Mouse (Mus musculus) E14TG2a.4 (cell line): Measurements from ENCODE around the gene Tlcd2.

Source experiments
- H3K27me3 ChIP-seq: 2 replicates; pipeline ENCODE4 v1.6.1; 2014; ENCODE audit warnings: low read length, control low read depth; ENCODE audit not compliant: insufficient read depth
- H3K36me3 ChIP-seq: 2 replicates; pipeline ENCODE4 v1.6.1; 2014; ENCODE audit warnings: low read length, control low read depth; ENCODE audit not compliant: insufficient read depth
- H3K4me1 ChIP-seq: replicated peaks from 2 replicates; pipeline ENCODE4 v1.6.1; 2014; ENCODE audit warnings: low read depth, low read length, control low read depth
- H3K4me3 ChIP-seq: replicated peaks from 2 replicates; pipeline ENCODE4 v1.5.1; 2014; ENCODE audit warnings: mild to moderate bottlenecking, low read length
- H3K9me3 ChIP-seq: 2 replicates; pipeline ENCODE4 v1.6.1; 2014; ENCODE audit warnings: low read length, control low read depth
- CTCF ChIP-seq: conservative IDR thresholded peaks from 2 replicates; pipeline ENCODE4 v1.5.1; 2014; ENCODE audit warnings: low read length
- NANOG ChIP-seq: IDR thresholded peaks from 2 replicates; pipeline ENCODE4 v1.6.1; 2014; ENCODE audit warnings: borderline replicate concordance, low read length, mixed read lengths
- POU5F1 ChIP-seq: IDR thresholded peaks from 2 replicates; pipeline ENCODE4 v1.6.1; 2014; ENCODE audit warnings: low read length, borderline replicate concordance

Gene Tlcd2

GRCm38 (mm10) chr11:75459141-75459711 is 2.3 kb upstream of the Tlcd2 start:
- peak overlapping the region; percentile 77; the same call in 1 of the 2 replicates for H3K4me3 ChIP-seq
- TF ChIP-seq NANOG (no peak), POU5F1 (no peak), CTCF (no peak)
- no peaks in the 10 kb centered on the region for H3K9me3 ChIP-seq
- H3K36me3 ChIP-seq: peaks cover 8% of the 10 kb centered on the region
- peaks cover 3% of the 10 kb centered on the region for H3K27me3 ChIP-seq
- peaks cover 71% of the 10 kb centered on the region for H3K4me1 ChIP-seq

GRCm38 (mm10) chr11:75459751-75460102 is 1.8 kb upstream of the Tlcd2 start:
- H3K9me3 ChIP-seq: no peaks in the 10 kb centered on the region
- no peak for TF ChIP-seq CTCF
- no peak for TF ChIP-seq NANOG
- no peak for TF ChIP-seq POU5F1
- H3K36me3 ChIP-seq: peaks cover 13% of the 10 kb centered on the region

GRCm38 (mm10) chr11:75460103-75460843 is 1.2 kb upstream of the Tlcd2 start:
- Histone ChIP-seq H3K4me3 (peak overlapping the region; percentile 77), H3K9me3 (no peaks in the 10 kb centered on the region), H3K36me3 (peaks cover 18% of the 10 kb centered on the region), H3K4me1 (peaks cover 72% of the 10 kb centered on the region), H3K27me3 (no peaks in the 10 kb centered on the region)
- TF ChIP-seq POU5F1: no peak
- no peak for TF ChIP-seq CTCF
- no peak; the same call in 1 of the 2 replicates for TF ChIP-seq NANOG

More at GRCm38 (mm10) chr11:75459751-75460102, 1.8 kb upstream of the Tlcd2 start:
- peaks cover 72% of the 10 kb centered on the region for H3K4me1 ChIP-seq
- peak overlapping the region; percentile 77 for H3K4me3 ChIP-seq
- no peaks in the 10 kb centered on the region; the same call in 1 of the 2 replicates for H3K27me3 ChIP-seq

- Histone ChIP-seq H3K4me1 (peaks cover 62% of the 10 kb centered on the region), H3K27me3 (no peaks in the 10 kb centered on the region), H3K9me3 (no peaks in the 10 kb centered on the region), H3K36me3 (peaks cover 27% of the 10 kb centered on the region), H3K4me3 (peak overlapping the region; percentile 88)
- TF ChIP-seq POU5F1: no peak
- no peak for TF ChIP-seq CTCF
- no peak for TF ChIP-seq NANOG
These were observed 283 bp downstream of the Tlcd2 start for GRCm38 (mm10) chr11:75461743-75462252.

- peaks cover 27% of the 10 kb centered on the region for H3K36me3 ChIP-seq
- H3K9me3 ChIP-seq: no peaks in the 10 kb centered on the region
- no peaks in the 10 kb centered on the region for H3K27me3 ChIP-seq
- H3K4me3 ChIP-seq: peak overlapping the region; percentile 88
- peaks cover 65% of the 10 kb centered on the region for H3K4me1 ChIP-seq
- TF ChIP-seq NANOG (no peak), CTCF (no peak), POU5F1 (no peak)
These were observed 803 bp downstream of the Tlcd2 start for GRCm38 (mm10) chr11:75462253-75462783.

- no peaks in the 10 kb centered on the region for H3K9me3 ChIP-seq
- TF ChIP-seq CTCF (no peak), POU5F1 (no peak), NANOG (no peak)
- peaks cover 64% of the 10 kb centered on the region for H3K4me1 ChIP-seq
- peak overlapping the region; percentile 88 for H3K4me3 ChIP-seq
- no peaks in the 10 kb centered on the region for H3K27me3 ChIP-seq
- peaks cover 27% of the 10 kb centered on the region for H3K36me3 ChIP-seq
These were observed 1.4 kb downstream of the Tlcd2 start for GRCm38 (mm10) chr11:75462865-75463336.

GRCm38 (mm10) chr11:75463624-75464023 is 2.1 kb downstream of the Tlcd2 start:
- TF ChIP-seq NANOG (no peak), CTCF (no peak), POU5F1 (no peak)
- Histone ChIP-seq H3K4me1 (peaks cover 64% of the 10 kb centered on the region), H3K9me3 (no peaks in the 10 kb centered on the region), H3K4me3 (peak overlapping the region; percentile 88; the same call in 1 of the 2 replicates), H3K27me3 (peaks cover 6% of the 10 kb centered on the region), H3K36me3 (peaks cover 27% of the 10 kb centered on the region)

- Histone ChIP-seq H3K36me3 (peaks cover 27% of the 10 kb centered on the region), H3K4me3 (no peak overlapping the region), H3K4me1 (peaks cover 60% of the 10 kb centered on the region), H3K9me3 (no peaks in the 10 kb centered on the region), H3K27me3 (peaks cover 13% of the 10 kb centered on the region)
- no peak for TF ChIP-seq POU5F1
- no peak for TF ChIP-seq NANOG
- no peak for TF ChIP-seq CTCF
These were observed 2.9 kb downstream of the Tlcd2 start for GRCm38 (mm10) chr11:75464417-75464816.
